Mouse (Mus musculus): ENCODE results near the gene Glrx5. TPM values are rescaled to one million over a fixed set of nuclear protein-coding genes. Genes with fewer than 3 reads are reported as not detected.

The Glrx5 gene
- polyA plus RNA-seq, 1 experiment, result 93.0 TPM

DNA sequence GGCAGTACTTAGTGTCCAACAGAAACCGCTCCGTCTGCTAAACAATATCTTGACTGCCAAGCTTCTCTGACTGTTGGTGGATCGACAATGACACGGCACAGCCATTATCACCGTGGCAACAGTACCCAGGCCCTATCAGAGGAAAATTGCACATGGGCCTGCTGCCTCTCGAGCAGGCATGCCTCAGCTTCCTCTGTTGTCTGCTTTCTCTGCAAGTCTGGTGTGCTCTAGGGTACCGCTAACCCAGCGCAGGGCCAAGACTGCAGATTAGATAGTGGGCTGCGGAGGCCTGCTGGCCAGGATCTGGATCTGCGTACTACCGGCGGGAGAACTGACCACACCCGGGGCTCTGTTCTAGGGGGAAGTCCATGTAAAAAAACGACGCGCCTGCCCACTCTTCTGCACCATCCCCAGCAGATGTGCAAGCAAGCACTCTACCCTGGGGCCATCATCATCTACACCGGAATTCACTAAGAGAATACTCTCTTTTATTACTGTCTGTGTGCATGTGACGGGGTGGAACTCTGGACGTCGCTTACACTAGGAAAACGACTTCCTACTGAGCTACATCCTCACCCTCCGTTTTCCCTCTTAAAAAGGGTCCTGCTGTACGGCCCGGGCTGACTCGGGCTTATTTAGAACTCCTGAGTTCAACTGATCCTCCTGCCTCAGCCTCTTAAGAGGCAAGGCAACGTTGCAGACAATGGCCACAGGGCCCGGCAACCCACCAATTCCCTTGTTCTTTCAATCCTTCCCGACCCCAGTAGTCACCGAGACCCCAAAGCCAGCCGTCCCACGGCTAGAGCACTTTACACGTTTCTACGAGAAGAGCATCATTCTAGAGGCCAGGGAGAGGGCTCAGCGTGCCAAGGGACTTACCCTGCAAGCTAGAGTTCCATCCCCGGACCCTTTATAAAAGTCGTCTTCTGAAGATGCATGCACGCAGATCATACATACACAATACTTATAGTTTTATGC lies 1.1 kb upstream of the Glrx5 start:
- no peak for DNase-seq (ENCODE audit: low read depth)

DNA sequence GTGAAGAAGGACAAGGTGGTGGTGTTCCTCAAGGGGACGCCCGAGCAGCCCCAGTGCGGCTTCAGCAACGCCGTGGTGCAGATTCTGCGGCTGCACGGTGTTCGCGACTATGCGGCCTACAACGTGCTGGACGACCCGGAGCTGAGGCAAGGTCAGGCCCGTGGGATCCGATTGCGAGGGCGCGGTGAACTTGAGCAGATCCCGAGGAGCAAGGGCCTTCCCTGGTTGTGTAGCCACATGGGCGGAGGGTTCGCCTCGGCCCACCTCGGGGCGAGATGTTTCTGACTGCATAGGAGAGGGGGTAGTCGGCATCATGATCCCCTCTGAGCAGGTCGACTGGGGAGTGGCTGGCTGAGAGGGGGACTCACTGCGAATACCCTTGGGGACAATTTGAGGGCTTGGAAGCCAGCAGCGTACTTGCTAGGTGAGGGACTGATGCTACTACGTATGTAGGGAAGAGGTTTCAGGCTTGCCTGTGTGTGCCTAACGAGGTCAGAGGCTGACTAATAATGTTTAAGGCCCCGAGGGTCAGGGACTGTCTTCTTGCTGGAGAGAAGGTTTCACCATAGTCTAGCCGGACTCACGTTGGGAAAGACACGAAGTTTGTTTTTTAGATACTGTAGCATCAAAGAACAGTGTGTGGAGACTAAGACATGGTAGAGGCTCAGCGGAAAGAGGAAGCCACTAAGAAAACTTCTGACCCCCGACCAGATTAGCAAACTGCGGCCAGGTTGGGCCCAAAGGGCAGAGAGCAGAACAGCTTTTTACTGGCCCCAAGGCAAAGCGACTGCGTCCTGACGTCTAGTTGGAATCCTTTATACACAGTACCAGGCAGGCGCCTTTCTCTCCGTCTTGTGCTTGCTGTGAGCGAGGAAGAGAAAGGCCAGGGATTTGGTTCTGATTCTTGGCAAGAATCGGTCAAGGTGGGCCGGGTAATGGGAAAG lies 616 bp downstream of the Glrx5 start:
- no peak for DNase-seq (ENCODE audit: low read depth)

DNA sequence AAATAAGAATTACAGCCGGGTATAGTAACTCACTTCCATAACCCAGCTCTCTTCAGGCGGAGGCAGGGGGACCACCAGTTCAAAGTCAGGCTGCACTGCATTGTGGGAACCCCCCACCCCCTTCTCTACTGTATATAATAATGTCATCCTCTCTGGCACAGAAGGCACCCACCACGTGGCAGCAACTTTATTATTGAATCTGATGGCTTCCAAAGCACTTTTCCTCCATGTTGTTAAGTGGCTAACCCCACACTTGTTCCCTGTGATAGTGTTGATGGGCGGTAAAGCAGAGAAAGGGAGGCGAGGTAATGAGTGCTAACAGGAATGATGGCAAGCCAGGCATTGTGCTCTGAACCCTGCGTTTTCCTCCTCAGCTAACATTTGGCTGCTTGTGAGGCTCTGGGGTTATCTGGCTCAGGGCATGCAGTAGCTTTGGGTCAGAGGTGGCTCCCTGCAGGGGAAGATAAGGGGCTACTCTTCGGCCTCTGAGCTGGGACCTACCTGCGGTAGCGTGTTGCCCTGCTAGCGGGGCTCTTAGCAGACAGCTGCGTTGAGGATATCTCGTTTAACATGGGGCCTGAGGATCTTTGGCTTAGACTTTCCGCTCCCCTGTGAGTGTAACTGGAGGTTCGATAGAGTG lies 1.8 kb downstream of the Glrx5 start:
- DNase-seq (ENCODE audit: low read depth), result no peak

DNA sequence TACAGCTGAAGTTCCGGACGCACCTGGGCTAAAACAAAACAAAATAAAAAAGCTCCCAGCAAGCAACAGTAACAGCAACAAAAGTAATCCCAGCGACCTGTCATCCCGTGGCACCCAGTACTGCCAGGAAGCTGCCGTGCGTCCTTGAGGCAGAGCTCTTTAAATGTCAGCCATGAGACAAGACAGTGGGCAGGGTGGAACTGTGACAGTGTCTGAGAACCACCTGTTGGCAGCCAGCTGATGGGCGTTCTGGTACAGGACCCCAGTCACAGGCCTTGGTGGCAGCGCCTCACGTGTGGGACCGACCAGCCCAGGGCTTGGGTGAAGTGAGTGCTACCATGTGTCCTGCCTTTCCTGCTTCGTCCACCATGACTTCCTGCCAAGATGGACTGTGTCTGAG lies 5.7 kb downstream of the Glrx5 start:
- no peak for DNase-seq (ENCODE audit: low read depth)

DNA sequence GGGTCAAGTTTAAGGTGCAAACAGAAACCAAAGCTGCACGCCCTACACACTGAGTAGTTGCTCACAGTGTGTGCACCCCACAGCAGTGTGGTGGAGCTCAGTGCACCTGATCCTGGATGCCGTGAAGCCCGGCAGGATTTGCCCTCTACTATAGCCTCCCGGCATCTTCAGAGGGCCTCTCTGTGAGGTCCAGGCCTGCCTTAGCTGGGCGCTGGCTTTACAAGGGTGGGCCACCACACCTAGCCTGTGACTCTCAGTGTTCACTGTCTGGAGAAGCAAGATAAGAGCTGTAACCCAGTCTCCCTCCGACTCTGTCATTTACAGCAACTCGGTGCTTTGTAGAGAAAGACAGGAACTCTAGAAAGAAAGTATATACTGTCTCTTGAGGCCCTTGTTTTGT lies 6.4 kb downstream of the Glrx5 start:
- DNase-seq (ENCODE audit: low read depth), result no peak

DNA sequence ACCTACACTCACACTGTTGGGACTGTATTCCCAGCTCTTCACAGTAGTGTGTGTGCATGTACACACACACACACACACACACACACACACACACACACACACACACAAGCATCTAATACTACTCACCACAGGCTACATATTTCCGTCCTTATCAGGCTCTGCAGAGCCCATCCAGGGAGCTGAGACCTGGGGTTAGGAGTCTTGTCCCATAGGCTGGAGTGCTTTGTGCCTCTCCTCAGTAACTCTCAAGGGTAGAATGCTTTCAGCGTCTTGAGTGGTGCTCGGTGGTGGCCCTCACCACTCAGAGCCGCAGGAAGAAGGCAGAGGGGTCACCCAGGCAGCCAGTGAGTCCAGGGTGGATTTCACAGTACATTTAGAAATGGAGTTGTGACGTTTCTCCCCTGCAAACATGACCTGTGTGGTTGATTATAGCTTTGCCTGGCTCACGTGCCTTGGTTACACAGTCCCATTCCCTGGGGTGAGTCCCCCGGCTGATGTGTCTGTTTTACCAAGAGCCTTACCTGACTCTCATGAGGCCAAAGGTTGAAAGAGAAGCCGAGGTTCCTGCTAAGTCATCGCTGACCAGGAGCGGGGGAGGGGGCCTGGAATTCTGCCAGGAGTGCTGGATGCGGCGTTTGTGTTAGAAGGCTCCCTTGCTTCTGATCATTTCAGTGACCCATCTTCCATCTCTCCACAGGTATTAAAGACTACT lies 7.2 kb downstream of the Glrx5 start:
- DNase-seq (ENCODE audit: low read depth), result no peak

DNA sequence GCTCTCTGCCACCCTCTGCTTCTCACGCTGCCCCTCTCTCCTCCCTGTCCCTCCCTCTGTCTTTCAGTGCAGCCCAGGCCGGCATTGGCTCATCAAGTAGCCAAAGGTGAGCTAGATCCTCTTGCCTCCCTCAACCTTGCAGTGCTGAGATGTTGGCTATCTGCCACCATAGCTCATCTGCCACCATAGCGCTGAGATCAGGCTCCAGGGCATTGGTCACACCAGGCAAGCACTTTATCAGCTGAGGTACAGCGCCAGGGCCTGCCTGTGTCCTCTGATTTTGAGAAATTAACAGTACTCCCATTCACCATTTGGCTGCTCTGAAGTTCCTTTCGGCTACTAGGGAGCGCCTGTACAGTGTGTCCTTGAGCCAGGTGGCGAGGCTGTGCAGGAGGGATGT lies 8.5 kb downstream of the Glrx5 start:
- DNase-seq (ENCODE audit: low read depth), result no peak

DNA sequence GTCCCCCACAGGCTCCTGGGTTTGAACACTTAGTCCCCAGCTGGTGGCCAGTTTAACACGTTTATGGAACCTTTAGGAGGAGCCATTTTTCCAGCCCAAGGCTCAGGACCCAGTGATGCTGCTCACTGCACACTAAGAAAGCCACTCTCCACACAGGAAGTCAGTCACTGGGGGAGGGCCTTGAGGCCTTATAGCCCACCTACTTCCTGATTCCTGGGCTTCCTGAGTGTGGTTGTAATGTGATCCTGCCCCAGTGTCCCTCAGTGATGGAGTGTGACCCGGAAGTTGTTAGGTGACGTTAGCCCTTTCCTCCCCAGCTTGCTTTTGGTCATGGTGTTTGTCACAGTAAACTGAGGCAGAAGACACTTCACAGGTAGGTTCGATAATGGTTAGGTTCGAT lies 10.6 kb downstream of the Glrx5 start:
- no peak for DNase-seq (ENCODE audit: low read depth)

DNA sequence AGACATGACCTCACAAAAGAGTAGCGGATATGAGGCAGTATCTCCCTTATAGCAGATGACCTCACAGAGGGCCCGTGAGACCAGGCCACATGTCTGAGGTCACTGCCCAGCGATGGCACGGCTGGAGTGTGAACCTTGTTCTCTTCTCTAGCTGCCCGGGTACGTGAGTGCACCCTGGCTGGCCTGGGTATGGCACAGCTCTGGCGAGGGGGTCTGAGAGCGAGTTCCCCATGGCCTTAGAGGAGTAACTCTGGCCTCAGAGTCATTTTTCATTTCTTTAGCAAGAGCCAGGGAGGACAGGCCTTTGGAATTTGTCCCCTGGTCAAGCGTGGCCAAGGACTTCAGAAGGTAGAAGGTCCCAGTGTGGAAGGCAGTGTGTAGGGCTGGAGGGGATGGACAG lies 12.3 kb downstream of the Glrx5 start:
- no peak for DNase-seq (ENCODE audit: low read depth)

DNA sequence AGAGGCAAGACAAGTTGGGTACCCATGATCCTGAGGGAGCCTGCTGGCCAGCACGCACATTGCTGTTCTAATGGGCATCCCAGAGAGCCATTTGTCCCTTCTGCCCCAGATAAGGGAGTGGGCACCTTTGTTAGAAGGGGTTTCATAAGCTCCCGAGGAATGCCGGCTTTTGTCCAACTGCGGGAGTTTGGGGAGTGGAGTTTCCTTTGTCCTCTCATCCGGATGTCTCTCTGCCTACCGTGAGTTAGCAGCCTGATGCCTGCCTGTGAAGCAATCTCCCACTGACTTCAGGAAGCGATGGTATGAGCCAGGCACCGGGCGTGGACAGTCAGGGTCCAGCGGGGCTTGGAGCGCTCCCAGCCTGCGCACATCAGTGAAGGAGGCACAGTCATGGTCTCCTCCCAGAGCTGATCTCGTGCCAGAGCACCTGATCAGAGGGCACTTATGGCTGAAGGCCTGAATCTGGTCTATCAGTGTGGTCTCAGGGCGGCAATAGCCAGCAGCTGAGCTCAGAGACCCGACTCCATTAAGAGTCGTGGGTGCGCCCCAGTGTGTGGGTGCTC lies 15.9 kb downstream of the Glrx5 start:
- DNase-seq (ENCODE audit: low read depth), result no peak

DNA sequence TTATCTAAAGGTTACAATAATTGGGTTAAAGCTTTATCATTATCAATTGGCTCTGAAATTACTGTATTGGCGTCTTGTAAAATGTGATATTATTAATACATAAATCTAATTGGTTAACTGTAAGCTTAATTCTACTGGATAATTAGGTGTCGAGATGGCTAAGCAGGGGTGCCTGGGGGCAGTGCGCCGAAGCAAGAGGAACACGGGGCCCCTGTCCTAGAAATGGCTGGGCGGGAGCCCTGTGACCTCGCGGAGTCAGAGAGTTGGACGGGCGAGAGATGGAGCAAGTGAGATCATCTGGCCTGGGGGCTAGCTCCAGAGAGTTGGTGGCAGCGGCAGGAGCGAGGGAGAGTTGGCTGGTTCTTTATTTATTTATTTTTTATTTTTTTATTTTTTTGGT lies 17.3 kb downstream of the Glrx5 start:
- no peak for DNase-seq (ENCODE audit: low read depth)

DNA sequence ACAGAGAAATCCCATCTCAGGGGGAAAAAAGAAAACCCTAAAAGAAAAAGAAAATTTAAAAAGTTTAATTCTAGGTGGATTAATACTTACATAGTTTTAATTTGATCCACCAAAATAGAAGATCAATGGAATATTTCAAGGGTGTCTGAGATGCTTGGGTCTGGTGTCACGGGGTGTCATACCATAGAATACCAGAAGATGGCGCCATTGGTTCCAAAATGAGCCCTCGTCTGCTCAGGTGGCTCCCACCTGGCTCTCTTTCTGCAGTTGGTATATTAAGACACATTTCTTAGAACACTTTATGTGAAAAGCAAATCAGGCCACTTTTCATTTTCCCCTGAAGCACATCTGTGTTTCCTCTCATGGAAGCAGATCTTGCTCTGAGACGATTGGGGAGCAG lies 18.4 kb downstream of the Glrx5 start:
- DNase-seq (ENCODE audit: low read depth), result no peak

DNA sequence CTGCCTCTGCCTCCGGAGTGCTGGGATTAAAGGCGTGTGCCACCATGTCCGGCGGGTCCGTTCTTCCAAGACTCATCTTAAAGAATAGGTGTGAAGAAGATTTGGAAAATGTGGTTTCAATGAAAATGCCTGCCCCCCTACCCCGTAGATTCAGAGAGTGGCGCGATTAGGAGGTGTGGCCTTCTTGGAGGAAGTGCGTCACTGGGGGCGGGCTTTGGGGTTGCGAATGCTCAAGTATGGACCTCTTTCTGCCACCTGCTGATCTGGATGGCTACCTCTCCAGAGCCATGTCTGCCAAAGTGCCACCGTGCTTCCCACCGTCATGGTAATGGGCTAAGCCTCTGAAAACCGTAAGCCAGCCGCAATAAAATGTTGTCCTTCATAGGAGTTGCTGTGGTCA lies 21.6 kb downstream of the Glrx5 start:
- no peak for DNase-seq (ENCODE audit: low read depth)

DNA sequence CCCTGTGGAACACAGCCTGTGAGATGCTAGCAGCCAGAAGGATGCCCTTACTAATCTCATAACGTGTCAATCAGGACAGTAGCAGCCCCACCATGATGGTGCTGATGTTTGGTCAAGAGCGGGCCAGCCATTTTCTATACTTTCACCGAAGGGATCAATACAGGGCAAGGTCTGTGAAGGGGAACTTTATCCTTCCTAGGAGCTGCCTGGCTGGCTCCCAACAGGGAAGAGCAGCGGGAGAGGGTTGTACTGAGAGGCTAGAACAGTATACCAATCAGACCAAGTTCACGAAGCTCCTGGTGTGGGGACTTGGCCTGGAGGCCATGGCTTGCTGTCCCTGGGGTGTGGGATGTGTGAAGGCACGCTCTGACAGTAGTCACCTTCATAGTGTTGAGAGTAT lies 22.8 kb downstream of the Glrx5 start:
- DNase-seq (ENCODE audit: low read depth), result no peak

DNA sequence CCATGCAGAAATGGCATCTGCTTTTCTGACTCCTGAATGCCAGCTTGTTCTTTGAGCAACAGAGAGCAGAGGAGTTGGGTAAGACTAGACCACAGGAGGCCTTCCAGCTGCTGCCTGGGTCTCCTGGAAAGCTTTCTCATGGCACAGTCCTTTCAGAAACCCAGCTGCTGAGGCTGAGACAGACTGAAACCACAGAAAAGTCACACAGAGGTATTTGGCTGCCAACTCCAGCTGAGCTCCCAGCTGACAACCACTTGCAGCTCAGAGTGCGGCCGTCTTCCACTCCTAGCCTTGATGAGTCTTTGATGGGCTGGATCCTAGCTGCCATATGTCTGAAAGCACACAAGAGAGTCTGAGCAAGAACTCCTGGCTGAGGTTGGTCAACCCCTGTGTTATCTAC lies 27.5 kb downstream of the Glrx5 start:
- no peak for DNase-seq (ENCODE audit: low read depth)

DNA sequence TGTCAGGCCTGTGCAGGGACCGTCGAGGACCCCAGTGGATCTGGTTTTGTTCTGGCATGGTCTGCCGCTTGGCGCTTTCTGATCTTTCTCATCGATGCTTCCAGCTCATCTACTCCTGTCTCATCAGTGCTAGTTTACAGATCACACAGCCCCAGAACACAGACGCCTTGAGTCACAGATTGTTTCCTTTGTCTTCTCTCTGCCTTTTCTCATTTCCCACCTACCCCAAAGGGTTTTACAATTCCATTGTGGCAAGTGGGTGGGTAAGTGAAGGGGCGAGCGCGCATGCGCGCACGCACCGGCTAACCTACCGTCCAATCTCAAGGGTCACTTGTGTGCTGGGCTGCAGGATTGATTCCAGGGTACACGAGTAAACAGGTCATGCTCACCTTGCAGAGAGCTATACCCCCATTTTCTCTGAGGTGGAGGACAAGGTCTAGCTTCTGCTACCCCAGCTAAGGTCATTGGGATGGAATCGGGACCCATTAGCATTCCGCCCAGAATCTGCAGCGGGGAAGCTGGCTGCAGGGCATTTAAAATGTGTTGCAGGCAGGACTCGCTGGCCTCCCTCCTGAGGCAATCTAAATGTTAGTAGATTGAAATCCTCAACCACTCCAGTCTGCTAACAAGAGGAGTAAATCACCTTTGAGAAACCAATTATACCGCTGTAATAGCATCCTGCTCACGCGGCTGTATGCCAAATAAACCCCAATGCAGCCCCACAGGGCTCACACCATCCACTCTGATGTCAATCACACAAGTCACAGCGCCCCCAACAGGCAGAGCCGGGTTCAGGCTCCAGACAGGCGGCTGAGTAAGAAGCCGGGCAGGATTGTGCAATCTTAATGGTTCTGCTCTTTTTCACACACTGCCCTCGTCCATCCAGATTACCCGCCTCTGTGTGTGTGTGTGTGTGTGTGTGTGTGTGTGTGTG lies 31.0 kb downstream of the Glrx5 start:
- no peak for DNase-seq (ENCODE audit: low read depth)

DNA sequence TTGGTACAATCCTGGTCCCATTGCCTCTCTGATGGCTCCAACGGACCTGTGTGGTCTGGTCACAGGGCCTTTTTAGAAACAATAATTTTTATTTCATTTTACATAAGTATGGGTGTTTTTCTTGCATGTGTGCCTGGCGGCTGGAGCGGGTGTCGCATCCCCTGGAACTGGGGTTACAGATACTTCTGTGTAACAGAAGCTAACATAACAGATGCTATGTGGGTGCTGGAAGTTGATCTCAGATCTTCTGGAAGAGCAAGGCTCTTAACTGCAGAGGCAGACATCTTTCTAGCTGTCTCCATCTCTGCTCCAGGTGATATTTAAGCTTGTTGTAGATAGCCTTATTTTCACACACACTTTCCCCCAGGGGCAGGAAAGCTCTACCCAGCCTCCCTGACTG lies 31.7 kb downstream of the Glrx5 start:
- DNase-seq (ENCODE audit: low read depth), result no peak

DNA sequence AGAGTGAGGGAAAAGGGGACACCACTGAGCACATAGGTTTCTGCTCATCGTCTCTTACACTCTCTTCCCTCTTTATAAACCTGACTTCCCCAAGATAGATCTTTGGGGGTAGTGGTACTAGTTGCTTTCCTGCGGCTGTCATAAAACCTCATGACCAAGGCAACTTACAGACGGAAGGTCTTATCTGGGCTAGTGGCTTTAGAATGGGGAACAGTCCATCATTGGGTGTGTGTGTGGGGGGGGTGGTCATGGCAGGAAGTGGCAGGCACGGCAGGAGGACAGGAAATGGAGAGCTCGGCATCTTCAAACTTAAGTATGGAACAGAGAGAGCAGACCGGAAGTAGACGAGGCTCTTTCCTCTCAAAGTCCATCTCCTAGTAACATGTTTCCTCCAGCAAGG lies 32.6 kb downstream of the Glrx5 start:
- no peak for DNase-seq (ENCODE audit: low read depth)

DNA sequence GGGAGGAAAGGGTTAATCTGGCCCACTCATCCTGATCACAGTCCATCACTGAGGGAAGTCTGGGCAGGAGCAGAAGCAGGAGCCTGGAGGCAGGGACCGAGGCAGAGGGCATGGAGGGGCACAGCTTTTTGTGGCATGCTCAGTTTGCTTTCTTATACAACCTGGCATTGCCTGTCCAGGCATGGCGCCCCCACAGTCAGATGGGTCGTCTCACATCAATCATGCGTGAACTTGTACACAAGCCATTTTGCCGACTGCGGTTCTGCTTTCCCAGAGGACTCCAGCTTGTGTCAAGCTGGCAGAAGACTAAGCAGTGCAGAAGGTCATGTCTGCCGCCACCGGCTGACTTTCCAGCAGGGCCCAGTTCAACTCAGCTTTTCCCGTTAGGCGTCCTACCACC lies 34.0 kb downstream of the Glrx5 start:
- no peak for DNase-seq (ENCODE audit: low read depth)

DNA sequence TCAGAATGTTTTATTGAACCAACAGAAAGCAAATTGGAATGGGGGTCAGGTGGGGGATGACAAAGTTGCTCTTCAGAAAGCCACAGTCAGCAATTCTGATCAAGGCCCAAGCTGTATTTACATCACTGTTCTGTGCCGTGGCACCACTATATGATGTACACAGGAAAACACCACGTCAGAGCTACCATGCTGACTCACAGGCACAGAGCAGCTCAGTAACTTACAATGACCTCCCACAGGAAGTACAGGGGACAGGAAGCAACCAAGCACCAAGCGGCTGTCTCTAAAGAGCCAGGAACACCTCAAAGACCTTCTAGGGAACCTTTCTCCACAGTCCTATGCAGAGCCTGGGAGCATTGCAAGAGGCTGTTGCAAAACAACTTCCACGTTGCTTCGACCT lies 36.4 kb downstream of the Glrx5 start:
- no peak for DNase-seq (ENCODE audit: low read depth)

Data from gonadal fat pad, adult 2 months (tissue).